Mouse (Mus musculus): Measurements from ENCODE around the gene Eya4.
A peak's percentile ranks its signal among the peaks of the same experiment; 100 is the strongest.

The Eya4 gene

DNA sequence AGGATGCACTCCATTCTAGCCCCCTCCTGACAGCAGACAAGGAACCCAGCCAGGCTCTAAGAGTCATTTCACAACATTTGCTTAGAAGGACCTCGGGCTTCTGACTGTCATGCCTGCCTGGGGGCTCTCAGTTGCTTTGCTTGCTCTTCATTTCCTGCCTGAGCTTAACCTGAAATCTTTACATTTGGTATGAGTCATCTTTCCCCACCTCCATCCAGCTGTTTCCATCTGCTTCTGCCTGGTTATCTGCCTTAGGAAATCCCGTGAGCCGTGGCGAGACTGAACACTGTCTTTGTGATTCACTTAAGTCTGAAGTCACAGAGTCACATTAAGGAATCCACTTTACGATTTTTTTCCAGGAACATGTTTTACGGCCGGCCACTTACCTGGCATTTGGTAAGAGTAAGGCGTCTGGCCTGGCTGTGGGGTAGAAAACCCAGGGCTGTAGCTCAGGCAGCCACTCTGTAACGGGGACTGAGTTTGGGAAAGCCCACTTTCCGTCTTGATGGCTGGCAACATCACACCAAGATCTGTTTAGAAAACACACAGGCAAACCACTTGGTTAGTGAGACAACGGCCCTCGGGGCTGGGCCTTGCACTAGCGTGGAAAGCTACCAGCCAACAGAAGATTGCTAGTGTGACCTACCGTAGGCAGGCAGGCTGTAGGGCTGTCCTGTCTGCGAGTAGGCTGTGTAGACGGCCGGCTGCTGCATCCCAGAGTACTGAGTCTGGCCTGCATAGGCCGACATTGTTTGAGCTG, 193.5 kb downstream of the Eya4 start:
- DNase-seq (ENCODE audit: low spot score): no peak

- DNase-seq (ENCODE audit: low spot score): no peak
Observed at GRCm38 (mm10) chr10:23150401-23150800, 200.2 kb downstream of the Eya4 start.

GRCm38 (mm10) chr10:23144616-23145015, 206.0 kb downstream of the Eya4 start:
- no peak for DNase-seq (ENCODE audit: low spot score)

DNA sequence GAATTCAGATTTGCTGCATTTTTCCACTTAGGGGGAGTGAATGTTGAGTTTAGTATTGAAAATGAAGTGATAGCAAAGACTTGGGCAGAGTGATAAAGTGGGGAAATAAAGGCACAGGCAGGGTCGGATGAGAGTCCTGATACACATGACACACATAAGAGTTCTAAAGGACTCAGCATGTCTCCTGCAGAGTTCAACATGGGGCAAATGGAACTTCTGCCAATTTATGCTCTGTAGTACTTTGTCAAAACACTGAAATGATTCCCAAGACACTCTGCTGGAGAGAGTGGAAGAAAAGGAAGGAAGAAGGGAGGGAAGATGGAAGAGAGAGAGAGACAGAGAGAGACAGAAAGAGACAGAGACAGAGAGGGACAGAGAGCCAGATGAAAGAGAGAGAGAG, 222.6 kb downstream of the Eya4 start:
- no peak for DNase-seq (ENCODE audit: low spot score)

DNA sequence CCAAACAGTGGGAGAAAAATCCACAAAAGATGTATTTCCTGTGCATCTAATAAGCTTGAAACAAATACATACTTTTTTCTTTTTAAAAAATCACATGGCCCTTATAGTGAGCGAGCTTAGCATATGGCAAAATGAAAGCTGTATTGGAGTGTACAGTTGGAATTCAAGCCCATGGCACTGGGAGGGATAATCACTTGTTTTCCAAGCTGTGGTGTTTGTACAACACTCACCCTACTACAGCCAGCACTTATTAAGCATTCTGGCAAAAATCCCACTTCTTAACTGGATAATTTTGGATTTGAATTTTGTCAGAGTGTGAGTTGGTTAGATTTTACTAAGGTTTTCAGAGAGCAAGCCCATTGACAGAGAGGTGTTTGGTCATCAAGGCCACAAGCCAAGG, 223.4 kb downstream of the Eya4 start:
- no peak for DNase-seq (ENCODE audit: low spot score)

DNA sequence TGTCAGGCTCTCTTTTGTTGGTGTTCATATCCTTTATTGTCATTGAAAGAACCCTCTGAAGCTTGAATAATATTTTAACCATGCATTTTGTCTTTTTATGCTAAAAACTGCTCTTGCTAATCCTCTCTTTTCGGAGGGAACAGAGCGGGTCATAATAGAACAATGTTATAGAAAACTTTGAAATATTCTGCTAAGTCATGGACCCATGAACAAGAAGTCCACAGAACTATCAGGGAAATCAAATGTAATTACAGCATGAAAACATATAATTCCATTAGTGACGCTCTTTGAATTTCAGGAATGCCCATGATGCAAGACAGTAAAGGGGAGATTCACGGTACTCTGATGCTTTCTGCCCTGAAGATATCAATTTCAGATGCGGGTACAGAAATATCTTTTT, 224.1 kb downstream of the Eya4 start:
- DNase-seq (ENCODE audit: low spot score): no peak

DNA sequence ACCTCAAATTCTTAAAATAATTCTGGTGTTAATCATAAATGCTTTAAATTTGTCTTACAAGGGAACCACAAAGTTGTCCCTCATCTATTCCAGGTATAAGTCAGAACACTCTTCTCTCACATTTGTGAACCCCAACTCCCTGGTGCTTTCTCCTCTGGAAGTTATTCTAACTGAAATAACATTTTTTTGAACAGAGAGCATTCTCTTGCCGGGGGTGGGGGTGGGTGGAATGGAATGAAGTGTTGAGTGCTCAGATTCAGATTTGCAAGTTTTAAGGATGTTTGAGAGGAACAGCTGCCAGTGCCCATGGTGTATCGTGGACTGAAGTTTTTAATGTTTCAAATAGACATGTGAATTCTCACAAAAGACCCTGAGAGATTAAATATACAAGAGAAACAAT, 230.1 kb downstream of the Eya4 start:
- no peak for DNase-seq (ENCODE audit: low spot score)

DNA sequence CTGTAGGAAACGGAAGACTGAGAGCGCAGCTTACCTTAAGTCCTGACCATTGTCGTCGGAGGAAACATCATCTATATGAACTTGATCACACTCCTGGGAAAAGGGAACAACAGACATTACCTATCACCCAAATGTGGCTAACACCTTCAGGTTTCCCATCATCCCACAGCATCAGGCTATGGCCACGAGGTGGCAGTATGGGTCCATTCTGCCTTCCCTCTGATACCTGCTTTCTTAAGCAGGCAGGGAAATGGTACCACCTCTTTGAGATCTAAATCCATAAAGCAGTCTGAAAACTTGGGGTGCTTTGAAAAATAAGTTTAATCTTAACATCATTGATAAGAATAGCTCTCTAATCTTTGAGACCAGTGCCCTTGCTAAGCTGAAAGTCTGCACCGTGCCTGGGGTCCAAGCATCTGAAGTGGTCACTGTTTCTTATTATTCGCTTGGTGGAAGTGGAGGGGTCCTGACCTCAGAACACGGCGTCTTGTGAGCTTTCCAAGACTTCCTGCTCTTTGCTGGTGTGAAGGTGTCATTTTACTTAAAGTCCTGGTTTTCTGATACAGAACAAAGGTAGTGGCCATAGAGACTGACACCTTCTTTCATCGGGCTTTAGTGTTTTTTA, 233.7 kb downstream of the Eya4 start:
- no peak for DNase-seq (ENCODE audit: low spot score)

DNA sequence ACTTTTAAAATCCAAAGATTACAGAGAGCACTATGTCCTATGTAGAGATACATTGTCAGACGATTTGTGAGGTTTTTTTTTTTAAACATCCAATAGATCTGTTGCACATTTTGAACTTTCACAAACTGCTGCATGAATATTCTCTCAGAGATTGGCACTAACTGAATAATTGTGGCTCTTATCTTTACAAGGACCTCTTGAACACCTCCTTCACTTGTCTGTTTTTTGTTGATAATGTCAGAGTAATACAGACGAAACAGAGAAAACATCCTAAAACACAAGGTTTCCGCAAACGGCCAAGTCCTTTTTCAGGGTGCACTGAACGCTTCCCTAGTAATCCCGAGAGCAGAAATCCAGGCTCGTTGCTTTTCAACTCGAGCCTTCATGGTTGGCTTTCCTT, 234.5 kb downstream of the Eya4 start:
- no peak for DNase-seq (ENCODE audit: low spot score)

- DNase-seq (ENCODE audit: low spot score): no peak
Observed at GRCm38 (mm10) chr10:23115321-23115720, 235.3 kb downstream of the Eya4 start.

- DNase-seq (ENCODE audit: low spot score): no peak
Observed at GRCm38 (mm10) chr10:23108122-23108521, 242.5 kb downstream of the Eya4 start.

GRCm38 (mm10) chr10:23092517-23092916, 258.1 kb downstream of the Eya4 start:
- DNase-seq (ENCODE audit: low spot score): no peak

DNA sequence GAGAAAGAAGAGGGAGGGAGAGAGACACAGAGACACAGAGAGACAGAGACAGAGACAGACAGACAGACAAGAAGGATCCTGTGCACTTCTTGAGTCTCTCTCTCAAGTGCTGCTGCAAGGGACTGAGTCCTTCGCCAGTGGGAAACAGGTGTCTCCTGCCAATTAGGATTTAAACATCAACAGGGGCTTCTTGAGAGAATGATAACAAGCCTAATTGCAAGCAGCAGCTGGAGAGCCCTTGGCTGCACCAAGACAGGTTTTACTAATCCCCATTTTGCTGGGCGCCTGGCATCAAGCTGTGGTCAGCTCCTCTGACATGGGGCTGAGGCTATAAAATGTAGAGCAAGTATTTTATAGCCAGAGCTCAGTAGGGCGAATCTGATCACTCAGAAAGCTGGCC, 259.0 kb downstream of the Eya4 start:
- DNase-seq (ENCODE audit: low spot score): no peak

DNA sequence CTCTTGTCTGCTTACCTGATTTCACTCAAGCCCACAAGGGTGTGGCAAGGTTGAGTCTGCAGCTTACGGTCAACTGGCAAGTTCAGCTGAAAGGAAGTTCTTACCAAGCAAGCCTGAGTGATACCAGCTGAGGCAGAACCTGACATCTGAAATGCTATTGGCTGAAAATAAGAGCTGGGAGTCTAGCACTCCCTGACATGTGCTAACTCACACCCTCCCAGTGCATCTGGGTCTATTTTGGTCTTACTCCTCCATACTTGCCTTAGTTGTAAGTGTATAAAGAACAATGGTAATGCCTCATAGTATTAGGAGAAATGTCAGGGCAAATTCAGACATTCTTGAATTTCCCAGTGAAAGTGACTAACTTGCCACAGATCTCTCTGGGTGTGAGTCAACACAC, 260.3 kb downstream of the Eya4 start:
- no peak for DNase-seq (ENCODE audit: low spot score)

DNA sequence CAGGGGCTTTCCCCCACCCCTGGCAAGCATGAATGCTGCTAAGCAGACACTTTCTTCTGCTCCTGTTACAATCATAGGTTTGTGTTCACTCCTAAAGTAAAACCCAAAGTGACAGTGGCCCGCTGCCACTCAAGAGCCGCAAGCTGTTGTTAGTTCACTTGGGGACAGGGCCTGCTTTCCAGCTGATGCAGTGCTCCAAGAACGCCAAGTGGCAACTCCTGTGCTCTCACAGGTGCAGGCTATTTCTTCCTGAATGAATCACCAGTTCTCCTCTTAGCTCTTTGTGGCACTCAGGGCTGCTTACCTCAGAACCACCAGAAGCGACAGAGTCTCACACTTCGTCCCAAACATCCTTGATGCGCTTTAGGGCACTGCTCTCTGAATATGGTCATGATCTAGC, 261.3 kb downstream of the Eya4 start:
- DNase-seq (ENCODE audit: low spot score): no peak

GRCm38 (mm10) chr10:23088764-23089163, 261.8 kb downstream of the Eya4 start:
- no peak for DNase-seq (ENCODE audit: low spot score)

DNA sequence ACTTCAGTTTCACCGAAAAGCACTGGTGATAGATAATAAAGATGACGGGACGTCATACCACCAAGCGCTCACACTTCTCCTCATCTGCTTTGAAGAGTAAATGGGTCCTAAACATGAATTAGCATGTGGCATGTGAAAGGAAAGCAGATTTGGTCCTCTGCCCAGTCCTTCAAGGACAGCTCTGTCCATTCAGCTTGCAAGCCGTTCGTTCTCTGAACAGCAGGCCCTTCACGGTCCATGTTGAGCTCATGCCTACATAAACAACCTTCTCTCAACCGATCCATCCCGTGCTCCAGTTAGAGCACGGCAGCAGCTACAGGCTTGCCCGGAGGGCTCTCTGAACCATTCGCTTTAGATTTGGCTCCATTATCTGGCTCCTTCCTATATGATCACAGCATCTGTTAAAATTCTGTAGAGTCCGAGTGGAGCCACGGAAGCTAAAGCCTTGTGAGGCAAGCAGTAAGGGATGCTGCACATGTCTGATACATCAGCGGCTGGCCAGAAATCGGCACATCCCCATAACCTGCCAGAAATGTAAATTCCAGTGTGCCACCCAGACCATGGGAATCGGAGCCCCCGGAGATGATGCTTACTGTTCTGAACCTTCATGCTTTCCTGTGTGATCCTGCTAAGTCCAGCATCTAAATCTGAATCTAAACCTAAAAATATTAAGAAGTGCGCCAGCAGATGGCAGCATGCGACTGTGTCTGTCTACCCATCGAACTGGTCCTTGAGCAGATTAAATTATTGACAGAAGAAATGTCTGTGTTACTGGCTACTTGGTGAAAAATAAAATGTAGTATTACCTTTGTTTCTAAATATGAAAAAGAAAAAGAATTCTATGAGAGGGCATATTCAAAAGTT, 264.0 kb downstream of the Eya4 start:
- no peak for DNase-seq (ENCODE audit: low spot score)

- no peak for DNase-seq (ENCODE audit: low spot score)
Observed at GRCm38 (mm10) chr10:23081548-23081828, 269.1 kb downstream of the Eya4 start.

DNA sequence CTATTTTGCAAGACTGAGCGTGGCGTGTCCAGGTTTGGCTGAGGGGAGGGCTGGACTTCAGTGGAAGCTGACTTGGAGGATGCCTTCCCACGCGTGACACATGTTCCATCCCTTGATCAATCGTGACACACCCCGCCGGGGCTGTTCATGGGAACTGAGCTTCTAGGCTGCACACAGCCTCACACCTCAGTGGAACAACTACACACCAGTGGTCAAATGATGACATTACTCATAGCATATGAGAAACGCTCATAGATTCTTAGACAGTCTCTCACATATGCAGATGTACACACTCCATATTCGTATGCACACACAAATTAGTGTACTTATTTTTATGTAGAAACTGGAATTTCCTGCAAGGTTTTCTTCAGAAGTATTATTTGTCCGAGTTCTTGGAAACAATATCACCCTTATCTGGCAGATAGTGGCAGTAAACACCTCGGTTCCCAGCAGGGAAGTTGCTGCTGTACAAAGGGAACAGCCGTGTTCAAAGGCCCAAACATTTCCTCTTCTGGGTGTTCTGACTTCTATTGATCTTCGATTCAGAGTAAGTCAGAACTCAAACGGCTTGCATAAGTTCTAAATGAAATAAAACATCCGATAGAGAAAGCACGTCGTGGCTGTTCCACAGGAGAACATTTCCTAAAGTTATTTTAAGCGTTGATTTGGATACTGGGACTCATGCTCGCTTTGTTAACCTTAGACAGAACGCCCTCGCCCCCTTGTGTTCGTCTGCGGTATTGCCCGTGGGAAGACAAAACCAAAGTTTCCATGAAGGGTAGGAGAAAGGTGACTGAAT, 269.6 kb downstream of the Eya4 start:
- DNase-seq (ENCODE audit: low spot score): peak; percentile 5

GRCm38 (mm10) chr10:23076691-23077385, 273.7 kb downstream of the Eya4 start:
- no peak for DNase-seq (ENCODE audit: low spot score)

GRCm38 (mm10) chr10:23073431-23073830, 277.2 kb downstream of the Eya4 start:
- no peak for DNase-seq (ENCODE audit: low spot score)

GRCm38 (mm10) chr10:23063637-23064036, 286.9 kb downstream of the Eya4 start:
- no peak for DNase-seq (ENCODE audit: low spot score)
